Mouse (Mus musculus) layer of hippocampus, adult 2 months (tissue): ENCODE measurements around the gene Itk. TPM values are rescaled to one million over a fixed set of nuclear protein-coding genes. Genes with fewer than 3 reads are reported as not detected.

Source experiments
- DNase-seq, 2 experiments: peaks; one replicate each; pipeline ENCODE4 v3.0.0; 2022; ENCODE audit warnings: low spot score in 2 of 2
- H3K27ac ChIP-seq: fragments of 200-600 bp; 2 replicates; pipeline ENCODE4 v1.8.1; 2022
- H3K4me3 ChIP-seq: fragments of 200-600 bp; 2 replicates; pipeline ENCODE4 v1.8.1; 2022; ENCODE audit warnings: mild to moderate bottlenecking
- CTCF ChIP-seq: fragments of 200-600 bp; conservative IDR thresholded peaks from 2 replicates; pipeline ENCODE4 v1.8.1; 2022; ENCODE audit warnings: antibody characterized with exemption, mild to moderate bottlenecking, moderate library complexity
- total RNA-seq, 2 experiments: library from RNA; stranded (reverse); gene quantifications; 2 replicates each; pipeline ENCODE4 v1.2.3; 2021

Itk gene
- total RNA-seq, 2 experiments from 2014 or later: 0.27 to 0.38 TPM

DNA sequence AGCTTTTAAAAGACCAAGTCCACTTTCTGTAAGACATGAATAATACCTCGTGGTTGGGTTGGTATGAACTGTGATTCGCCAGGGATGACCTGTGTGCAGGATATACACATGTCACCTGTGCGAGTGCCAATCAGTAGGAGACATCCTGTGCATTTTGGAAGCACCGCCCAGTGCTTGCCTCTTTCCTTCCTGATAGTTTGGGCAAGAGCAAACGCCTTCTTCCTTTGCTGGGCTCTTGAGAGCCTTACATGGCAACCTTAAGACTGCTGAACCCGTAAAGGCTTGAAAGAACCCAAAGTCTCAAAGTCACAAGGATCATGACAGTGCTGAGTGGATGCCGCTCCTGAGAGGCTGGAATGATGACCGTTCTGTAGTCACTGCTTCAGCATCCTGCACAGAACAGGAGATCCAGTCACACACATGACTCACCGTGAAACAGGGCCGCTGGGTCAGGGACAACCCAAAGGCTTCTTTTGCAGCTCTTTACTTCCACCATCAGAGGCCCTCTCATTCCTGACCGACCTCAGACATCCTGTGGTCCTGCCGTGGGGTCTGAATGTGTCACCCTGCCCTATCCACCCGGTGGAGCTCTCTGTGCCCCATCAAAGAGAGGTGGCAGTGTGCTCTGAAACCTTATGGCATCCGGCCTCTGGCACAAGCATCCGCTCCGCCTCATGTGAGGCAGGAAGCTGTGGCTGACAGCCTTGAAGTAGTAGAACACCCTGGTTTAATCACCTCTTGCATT, 62.9 kb downstream of the Itk start:
- Histone ChIP-seq H3K27ac (no peak overlapping the region), H3K4me3 (no peak overlapping the region)
- no peak for DNase-seq
- TF ChIP-seq CTCF: no peak

GRCm38 (mm10) chr11:46321559-46321958, 67.8 kb downstream of the Itk start:
- TF ChIP-seq CTCF: no peak
- Histone ChIP-seq H3K4me3 (no peak overlapping the region), H3K27ac (no peak overlapping the region)
- no peak for DNase-seq

GRCm38 (mm10) chr11:46314534-46314933, 74.8 kb downstream of the Itk start:
- no peak for DNase-seq
- H3K27ac ChIP-seq: no peak overlapping the region
- H3K4me3 ChIP-seq: no peak overlapping the region
- TF ChIP-seq CTCF: no peak

- peak in 1 of 2 experiments; percentile 30 for DNase-seq
- no peak overlapping the region for H3K4me3 ChIP-seq
- TF ChIP-seq CTCF: no peak
- 0 out of 2 replicates have a peak overlapping the region, but pooled peaks have one; percentile 7 for H3K27ac ChIP-seq
Measured at GRCm38 (mm10) chr11:46313851-46314250, 75.5 kb downstream of the Itk start.

DNA sequence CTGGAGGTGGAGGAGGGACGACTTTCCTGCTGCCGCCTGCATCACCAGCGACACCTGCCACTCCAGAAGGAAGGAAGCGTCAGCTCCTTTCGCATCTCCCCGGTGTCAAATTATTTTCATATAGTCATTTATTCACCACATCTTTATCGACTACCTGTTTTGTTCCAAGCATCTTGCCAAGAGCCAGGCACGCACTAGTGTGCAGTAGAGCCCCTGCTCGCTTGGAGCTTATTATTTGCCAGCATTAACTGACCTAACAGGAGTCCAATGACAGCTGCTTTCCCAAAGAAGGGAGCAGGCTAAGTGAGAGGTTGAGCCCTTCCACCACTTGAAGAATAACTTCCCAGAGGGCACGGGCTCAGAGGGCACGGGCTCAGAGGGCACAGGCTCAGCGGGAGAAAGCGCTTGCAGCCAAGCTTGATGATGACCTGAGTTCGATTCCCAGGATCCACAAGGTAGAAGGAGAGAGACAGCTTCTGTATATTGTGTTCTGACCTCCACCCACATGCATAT, 76.7 kb downstream of the Itk start, which contains the start of gene Cyfip2:
Gene Cyfip2, minus strand, starts transcription at position 337 of the 513 bp plus-strand sequence.
- DNase-seq: no peak
- no peak for TF ChIP-seq CTCF
- peak within 1 kb of the TSS; percentile 94 for H3K27ac ChIP-seq
- H3K4me3 ChIP-seq: peak within 1 kb of the TSS; percentile 76

DNA sequence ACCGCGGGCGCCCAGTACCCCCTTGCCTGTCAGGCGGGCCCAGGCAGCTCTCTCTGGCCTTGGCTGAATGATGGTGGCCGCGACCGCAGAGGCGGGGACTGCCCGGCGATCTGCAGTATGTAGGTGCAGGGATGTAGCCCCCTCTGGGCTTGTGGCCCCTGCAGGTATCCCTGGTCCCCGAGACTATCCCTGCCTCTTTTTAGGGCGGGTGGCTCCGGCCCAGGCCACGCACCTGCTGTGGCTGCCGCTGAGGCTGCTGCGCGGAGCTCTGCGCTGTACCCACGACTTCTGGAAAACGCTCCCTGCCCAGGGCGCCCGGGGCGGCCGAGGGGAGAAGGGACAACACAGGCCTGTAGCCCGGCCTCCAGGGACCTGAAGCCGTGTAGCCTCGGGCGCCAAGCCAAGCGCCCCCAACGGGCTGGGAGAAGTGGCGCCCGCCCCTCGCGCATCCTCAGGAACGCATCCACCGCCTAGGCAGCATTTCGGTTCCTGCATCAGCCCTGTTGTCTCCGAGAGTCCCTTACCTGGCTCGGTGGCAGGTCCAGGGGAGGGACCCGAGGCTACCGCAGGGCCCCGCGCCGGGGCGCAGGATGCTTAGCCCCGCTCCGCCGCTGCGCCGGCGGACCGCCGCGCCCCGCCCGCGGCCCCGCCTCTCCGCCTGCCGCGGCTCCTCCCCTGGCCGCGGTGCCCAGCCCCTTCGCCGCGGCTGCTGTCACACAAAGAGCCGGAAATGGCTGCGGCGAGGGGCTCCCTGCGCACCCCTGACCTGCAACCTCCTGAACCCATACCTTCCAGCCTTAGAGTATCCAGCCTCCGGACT, 77.4 kb downstream of the Itk start:
- DNase-seq: peak; percentile 53 to 56
- Histone ChIP-seq H3K4me3 (peak overlapping the region; percentile 76), H3K27ac (peak overlapping the region; percentile 94)
- peak; percentile 22; the same call in 1 of the 2 replicates for TF ChIP-seq CTCF

DNA sequence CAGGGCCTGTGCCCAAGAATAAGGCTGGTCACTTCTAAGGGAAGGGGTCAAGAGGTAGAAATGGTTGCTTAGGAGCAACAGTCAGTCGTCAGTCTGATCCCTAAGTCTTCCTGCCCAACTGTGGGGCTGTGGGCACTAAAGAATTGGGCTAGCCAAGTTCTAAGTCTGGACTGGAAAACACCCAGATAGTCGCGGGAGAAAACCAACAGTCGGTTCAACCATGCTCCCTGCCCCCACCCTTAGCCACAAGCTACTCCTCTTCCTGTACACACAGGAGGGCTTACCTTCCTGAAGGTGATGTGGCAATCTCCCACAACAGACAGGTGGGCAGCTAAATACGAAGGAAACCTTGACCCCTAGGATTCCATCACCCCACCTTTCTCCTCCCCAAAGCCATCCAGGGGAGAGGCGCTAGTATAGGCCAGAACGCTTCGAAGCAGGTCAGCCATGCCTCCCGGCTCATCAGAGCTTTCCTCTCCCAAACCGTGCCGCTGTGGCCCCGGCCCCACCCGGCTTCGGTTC, 78.1 kb downstream of the Itk start:
- TF ChIP-seq CTCF: no peak
- peak overlapping the region; percentile 76 for H3K4me3 ChIP-seq
- H3K27ac ChIP-seq: peak overlapping the region; percentile 94
- no peak for DNase-seq

DNA sequence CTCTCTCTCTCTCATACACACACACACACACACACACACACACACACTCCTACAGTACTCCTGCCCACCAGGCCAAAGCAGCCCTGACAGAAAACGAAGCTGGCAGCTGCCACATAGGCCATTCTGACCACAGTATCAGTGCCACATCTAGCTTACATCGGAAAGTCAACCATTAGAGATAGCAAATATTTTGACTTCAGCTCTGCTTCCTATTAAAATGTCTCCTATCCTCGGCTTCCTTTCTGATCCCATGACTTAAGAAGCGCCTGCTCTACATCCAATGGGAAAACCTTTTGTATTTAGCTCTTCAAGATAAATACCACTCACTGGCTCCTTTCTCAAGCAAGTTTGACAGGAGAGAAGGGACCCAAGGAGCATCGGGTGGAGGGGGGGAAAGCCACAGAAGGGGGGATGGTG, 78.7 kb downstream of the Itk start:
- peak in 1 of 2 experiments; percentile 47 for DNase-seq
- Histone ChIP-seq H3K4me3 (peak overlapping the region; percentile 76), H3K27ac (peak overlapping the region; percentile 94)
- no peak for TF ChIP-seq CTCF

DNA sequence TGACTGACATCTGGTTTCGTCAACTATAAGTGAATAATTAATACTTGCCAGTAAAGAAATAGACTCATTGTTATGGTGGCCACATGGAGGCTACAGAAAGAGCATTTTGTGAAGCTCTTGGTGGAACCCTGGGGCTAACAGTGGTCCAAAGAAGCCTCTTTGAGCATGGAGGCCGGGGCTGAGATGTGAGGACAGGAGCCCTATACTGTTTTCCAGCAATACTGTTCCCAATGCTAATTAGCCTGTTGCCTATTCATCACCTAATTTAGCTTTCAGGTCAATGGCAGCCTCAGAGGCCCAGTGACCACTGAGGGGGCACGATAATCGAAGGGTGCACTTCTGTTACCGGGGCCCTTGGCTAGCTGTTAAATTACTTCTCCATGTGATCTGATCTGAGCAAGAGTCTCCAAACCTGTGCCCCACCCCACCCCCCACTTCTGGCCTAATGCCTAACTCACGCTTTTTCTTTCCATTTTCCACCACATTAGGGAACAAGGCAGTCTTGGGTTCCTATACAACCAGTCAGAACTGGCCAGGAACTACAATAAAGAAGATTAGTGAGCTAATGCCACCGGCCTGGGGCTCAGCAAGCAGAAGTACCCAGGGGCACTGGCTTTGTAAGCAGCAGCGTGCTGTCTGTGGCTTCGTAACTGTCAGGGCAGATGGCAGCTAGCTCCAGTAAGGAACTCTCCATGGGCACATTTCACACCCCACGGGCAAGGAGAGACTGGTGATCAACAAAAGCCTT, 79.3 kb downstream of the Itk start:
- no peak for TF ChIP-seq CTCF
- Histone ChIP-seq H3K27ac (peak overlapping the region; percentile 82), H3K4me3 (peak overlapping the region; percentile 76)
- no peak for DNase-seq

DNA sequence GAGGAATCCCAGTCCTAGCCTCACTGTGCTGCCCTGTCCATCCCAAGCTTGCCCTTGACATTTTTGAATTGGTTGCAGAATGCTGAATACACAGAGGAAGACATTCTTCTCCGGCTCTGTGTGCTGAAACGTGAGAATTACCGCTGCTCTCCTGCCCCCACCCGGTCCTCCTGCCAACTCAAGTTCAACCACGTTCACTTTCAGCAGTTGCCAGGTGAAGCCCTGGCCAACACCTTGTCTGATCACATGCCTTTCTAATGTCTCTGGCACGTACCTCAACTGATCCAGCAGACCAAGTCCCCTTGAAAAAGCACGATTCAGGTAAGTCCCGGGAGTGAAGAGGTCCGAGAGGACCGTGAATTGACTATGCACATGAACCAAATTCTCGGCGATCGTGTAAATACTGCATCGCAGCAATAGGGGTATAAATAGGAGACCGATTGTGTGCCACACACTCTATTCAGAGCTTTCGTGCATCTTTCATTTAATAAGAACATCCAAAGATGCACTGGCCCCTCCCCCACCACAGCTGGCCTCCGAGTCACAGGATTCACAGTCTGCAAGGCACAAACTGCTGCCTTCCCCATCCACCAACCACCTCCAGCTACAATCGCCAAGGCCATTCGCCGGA, 80.1 kb downstream of the Itk start:
- peak overlapping the region; percentile 82 for H3K27ac ChIP-seq

DNA sequence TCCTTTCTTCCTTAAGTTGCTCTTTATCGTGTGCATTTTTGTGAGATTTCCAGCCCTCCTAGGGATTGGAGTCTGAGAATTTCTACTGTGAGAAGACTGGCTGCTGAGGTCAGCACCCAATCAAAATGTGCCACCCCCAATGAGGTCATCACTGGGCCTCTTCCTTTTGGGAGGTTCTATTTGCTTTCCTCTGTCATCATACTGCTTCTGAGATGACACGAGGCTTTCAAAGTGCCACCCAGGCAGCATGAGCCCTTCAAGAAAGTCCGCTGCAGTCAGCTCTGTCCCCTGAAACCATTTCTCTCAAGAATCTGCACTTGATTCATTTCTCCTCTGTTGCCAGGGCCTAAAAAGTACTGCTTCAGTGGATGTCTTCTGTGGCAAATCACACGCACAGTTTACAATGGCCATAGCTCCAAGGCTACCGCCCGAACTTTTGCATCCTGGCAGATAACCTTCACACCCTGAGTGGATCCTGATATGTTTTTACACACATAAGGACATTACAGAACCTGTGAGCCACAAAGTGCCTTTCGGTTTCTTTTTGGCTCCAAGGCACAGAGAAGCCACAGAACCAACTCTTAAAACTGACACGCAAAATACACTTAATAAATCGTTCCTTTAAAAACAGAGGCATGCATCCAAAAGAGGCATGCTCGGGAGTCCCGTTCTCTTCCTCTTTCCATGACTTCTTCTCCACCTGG, 80.9 kb downstream of the Itk start:
- Histone ChIP-seq H3K27ac (peak overlapping the region; percentile 82), H3K4me3 (peak overlapping the region; percentile 76)
- TF ChIP-seq CTCF: no peak
- no peak for DNase-seq

More for the DNA sequence above, 80.1 kb downstream of the Itk start:
- no peak for TF ChIP-seq CTCF
- peak overlapping the region; percentile 76 for H3K4me3 ChIP-seq
- no peak for DNase-seq
